Mouse (Mus musculus) B cell, adult 2 months (primary cell): ENCODE results near the gene Clec1a.

Experiments used
- DNase-seq, 2 experiments: peaks; one replicate each; pipeline ENCODE4 v3.0.0; 2022

Clec1a gene

DNA sequence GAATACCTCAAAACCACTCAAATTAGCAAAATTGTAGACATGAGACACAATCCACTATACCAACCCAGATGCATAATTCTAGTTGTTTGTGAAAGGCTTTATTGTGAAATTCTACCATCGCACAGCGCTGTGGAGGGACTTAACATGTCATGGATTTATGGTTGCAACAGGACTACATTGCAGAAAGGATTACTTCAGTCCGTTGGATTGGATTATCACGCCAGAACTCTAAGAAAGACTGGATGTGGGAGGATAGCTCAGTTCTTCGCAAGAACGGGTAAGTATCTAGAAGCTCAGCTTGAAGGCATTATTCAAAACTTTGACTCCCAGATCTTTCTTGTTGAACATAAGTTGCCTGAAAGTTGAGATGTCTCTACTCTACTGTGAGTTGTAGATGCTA lies 48.4 kb downstream of the Clec1a start:
- no peak for DNase-seq

DNA sequence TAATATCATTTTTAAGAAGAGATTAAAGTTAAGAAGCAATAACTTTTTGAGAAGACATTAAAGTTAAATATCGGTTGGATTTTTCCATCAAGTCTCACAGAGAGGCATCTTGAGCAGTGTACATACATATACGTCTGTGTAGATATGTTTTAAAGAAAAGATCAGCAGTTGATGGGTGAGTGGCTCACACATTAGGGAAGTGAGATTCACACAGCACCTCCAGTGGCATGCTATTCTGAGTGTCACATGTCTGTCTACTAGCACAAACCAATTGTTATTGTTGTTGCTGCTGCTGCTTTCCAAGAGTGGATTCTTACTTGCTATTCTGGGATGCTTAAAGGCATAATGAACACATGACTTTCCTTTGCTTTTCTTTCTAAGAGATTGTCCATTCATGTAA lies 49.4 kb downstream of the Clec1a start:
- no peak for DNase-seq

DNA sequence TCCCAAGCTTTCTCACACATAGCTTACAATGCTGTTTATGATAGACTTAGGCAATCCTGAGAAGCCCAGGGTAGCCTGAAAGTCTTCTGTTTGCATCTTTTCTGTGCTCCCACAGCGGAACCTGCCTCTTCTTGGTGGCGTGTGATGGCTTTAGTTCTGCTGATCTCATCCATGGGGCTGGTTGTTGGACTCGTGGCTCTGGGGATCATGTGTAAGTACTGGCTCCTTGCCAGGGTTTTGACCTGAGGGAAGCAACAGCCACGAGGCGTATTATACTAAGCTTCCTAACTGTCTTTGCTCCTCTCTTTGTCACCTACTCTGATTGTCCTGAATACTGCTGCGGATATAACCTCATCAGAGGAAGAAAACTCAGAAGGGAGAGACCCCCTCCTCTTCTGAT lies 51.9 kb downstream of the Clec1a start:
- no peak for DNase-seq

DNA sequence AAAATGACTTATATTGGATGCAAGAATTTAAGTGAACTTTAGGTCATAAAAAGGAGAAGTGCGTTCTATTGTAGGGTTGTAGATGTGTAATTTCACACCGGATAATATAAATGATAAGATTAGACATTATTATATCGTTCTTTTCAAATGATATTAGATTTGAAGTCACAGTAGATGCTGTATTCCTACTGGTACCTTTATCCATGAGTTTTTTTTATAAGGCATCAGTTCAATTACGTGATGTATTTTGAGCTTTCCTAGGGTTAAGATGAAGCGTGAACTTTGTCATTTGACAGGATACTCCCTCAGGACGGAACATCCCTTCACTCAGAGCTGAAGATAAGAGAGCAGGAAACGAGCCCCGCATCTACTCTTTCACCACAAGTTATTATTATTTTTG lies 54.8 kb downstream of the Clec1a start, which contains the start of gene Clec1b:
Clec1b (plus strand) TSS at position 301 of the 400 bp plus-strand sequence.
- no peak for DNase-seq

DNA sequence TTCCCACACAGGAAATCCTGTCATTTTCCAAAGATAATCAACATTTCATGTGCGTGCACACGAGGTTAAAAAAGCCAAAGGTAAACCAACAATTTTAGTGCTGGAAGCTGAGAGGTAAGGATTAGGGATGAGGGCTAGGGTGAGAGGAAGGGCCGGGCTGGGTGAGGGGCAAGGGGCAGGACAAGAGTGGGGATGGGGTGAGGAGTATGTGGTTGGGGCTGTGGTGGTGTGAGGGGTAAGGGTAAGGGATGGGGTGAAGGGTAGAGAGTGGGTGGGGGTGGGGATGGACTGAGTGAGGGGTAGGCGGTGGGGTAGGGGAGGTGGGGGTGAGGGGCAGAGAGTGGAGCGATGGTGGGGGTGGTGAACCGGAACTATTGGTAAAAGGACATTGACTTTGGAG lies 58.1 kb downstream of the Clec1a start:
- DNase-seq = no peak

DNA sequence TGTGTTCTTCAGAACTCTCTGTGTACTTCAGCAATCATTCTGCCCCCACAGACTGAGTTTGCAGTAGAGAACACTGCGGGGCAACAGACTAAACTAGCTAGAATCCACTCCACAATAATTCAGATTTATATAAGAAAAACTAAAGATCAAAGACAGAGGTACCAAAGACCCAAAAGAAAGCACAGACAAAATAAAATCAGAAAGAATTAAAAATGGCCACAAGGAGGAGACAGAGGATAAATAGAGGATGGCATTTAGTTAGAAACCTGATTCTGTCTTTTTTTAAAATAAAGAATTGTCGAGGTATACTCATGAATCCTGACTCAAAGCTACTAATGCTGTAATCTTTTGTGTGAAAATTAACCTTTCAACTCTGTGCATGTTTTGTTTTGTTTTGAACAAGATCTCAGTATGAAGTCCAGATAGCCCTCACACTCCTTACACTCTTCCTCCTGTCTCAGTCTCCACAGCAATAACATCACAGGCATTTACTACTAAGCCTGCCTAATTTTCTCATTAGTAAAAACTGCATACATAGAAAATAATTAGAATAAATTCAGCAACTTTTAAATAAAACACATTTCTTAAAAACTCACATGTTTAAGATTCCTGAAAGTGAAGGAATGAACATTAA lies 58.6 kb downstream of the Clec1a start:
- DNase-seq = no peak

DNA sequence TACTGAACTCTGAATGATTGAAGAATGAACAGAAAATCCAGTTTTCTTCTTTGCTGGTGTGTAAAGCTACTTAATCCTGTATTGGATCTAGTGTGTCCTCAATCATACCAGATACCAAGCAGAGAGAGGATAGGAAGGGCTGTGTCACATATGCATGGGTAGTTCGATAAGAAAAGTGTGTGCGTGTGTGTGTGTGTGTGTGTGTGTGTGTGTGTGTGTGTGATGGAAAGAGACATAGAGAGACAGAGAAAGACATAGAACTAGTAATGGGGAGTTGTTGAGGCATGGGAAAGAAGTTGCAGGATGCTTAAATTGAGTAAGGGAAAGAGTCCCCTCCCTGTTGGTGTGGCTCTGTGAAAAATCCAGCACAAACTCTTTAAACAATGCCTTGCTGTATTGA lies 66.0 kb downstream of the Clec1a start, which contains the start of gene Clec12b:
Clec12b (minus strand) TSS at position 101 of the 400 bp plus-strand sequence.
- no peak for DNase-seq

DNA sequence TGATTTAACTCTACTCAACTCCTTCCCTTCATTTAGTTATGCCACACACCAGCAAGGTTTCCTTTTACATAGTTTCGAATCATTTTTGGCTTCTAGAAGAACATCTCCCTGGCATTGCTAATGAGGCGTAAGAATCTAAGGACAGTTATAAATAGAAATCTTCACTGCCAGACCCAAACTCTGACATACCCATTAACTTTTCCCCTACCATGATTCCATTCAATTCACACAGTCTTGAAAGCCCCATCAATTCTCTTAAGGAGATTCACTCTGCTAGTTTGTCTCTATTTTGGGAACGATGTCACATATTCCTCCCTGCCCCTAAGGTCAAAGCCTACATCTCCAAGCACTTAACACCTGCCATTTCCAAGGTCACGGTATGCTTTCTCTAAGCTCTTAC lies 66.8 kb downstream of the Clec1a start:
- no peak for DNase-seq

DNA sequence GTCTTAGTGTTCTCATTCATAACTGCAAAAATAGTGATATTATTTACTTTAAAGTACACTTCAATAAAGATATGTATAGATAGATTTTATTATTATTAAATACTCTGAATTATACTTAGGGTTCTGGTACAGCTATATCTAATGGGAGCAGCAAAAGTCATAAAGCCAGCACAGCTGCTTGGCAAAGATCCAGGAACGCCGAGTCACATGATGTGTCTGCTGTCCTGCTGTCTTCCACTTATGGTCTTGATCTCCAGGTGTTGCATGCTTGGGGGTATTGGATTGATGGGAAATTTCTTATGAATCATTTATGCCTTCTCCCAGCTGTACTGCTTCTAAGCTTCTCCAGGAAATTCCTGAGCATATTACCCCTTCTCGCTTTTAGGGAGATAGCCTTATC lies 68.3 kb downstream of the Clec1a start:
- no peak for DNase-seq

DNA sequence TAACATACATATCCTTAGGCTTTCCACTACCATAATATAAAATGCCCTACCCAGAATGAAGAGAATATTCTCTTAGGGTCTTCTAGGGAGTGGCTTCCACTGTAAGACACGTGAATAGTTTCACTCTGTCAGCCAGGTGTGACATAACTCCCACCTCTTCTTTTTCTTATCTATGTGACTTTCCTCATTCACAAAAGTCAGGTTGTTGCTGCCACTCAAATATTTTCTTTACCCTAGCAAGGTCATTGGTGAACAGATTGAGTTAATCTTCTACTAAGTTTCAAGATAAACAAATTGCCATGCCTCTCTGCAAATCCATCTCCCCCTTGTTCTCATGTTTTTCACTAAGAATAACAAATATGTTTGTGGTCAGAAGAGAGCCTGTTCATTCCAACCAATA lies 70.1 kb downstream of the Clec1a start:
- DNase-seq = no peak

DNA sequence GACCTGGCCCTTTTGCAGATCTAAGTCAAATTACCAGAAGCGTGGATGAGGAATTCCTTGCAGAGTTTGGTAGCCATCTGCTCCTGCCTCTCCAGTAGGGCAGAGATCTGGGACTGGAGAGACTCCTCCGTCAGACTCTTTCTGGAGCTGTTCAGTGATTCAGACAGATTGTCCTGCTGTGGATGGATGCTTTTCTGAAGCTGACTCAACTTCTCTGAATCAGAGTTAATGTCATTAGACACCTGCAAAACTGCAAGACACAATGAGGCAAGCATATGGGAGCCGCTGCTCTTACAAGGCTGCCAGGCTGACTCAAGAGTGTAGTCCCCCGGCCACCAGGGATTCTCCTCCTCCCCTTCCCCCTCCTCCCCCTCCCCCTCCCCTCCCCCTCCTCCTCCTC lies 71.3 kb downstream of the Clec1a start:
- DNase-seq = no peak

DNA sequence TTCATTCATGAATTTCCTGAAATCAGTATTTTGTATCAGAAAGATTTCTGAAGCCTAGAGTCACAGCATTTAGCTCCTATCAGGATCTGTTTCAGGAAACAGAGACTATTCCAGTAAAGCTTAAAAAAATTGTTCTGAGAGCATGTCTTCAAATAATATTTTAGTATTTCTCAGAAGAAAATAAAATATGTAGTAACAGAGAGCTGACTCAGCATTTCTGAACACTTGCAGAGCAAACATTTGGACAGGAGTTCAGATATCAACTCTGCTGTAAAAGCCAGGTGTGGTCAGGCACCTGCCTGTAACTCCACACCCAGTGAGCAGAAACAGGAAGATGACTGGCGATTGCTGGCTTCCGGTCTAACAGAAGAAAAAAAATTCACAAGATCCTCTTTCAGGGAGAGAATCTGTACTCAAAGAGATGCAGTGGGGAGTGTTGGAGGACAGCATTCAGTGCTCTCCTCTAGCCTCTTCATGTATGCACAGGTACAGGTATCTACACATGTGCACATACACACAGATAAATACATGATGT lies 76.8 kb downstream of the Clec1a start:
- peak; percentile 19 to 22 for DNase-seq
